Mouse (Mus musculus) lung, embryonic 16.5 days (tissue): ENCODE measurements at regions not wholly inside any gene's neighbourhood (a gene's known extent, or its start where the extent isn't known, plus 50 kb on each side); places are given as distances from the start of the nearest gene placed in this dataset.

ENCODE experiments used
- ATAC-seq: fragments of 200-750 bp; cut with Nextera tagmentation; 2 replicates; pipeline ENCODE4 v1.8.0; 2017; ENCODE audit warnings: low read depth, mild to moderate bottlenecking, moderate library complexity
- H3K27ac ChIP-seq: fragments of 300-500 bp; sonication (generic); 2 replicates; pipeline ENCODE4 v1.5.1; 2014; ENCODE audit warnings: mild to moderate bottlenecking, control low read depth, low read length
- H3K27me3 ChIP-seq: fragments of 300-500 bp; sonication (generic); 2 replicates; pipeline ENCODE4 v1.6.1; 2014; ENCODE audit warnings: low read depth, low read length, mixed read lengths; ENCODE audit not compliant: control insufficient read depth, insufficient read depth
- H3K36me3 ChIP-seq: fragments of 300-500 bp; sonication (generic); 2 replicates; pipeline ENCODE4 v1.6.1; 2014; ENCODE audit warnings: low read length; ENCODE audit not compliant: control insufficient read depth, insufficient read depth
- H3K4me1 ChIP-seq: fragments of 300-500 bp; sonication (generic); replicated peaks from 2 replicates; pipeline ENCODE4 v1.6.1; 2014; ENCODE audit warnings: low read length, mixed read lengths; ENCODE audit not compliant: control insufficient read depth, insufficient read depth
- H3K4me2 ChIP-seq: fragments of 300-500 bp; sonication (generic); 2 replicates; pipeline ENCODE4 v1.6.1; 2014; ENCODE audit warnings: low read depth, low read length, control low read depth
- H3K4me3 ChIP-seq: fragments of 300-500 bp; sonication (generic); 2 replicates; pipeline ENCODE4 v1.5.1; 2014; ENCODE audit warnings: mild to moderate bottlenecking, low read length, control low read depth
- H3K9ac ChIP-seq: fragments of 300-500 bp; sonication (generic); 2 replicates; pipeline ENCODE4 v1.6.1; 2014; ENCODE audit warnings: low read length, control low read depth
- H3K9me3 ChIP-seq: fragments of 300-500 bp; sonication (generic); 2 replicates; pipeline ENCODE4 v1.6.1; 2016; ENCODE audit warnings: low read length; ENCODE audit not compliant: control insufficient read depth
- WGBS: fragments of 180-500 bp; shearing (Covaris S2); extraction: QIAGEN DNeasy Blood & Tissue Kit; methylation state at CpG from one replicate; pipeline ENCODE4 v1.1.7; 2014; 5-methylcytosine and 5-hydroxymethylcytosine counted together

GRCm38 (mm10) chr15:94219907-94220306 is 245.3 kb downstream of the Adamts20 start:
- no peak overlapping the region for H3K4me2 ChIP-seq
- H3K36me3 ChIP-seq, result no peaks in the 10 kb centered on the region
- H3K27me3 ChIP-seq, result no peaks in the 10 kb centered on the region
- ATAC-seq, result peak; percentile 39; the same call in 1 of the 2 replicates
- no peak overlapping the region for H3K4me3 ChIP-seq
- WGBS, result 38% methylated on average over 5 of the region's 5 CpGs
- H3K27ac ChIP-seq, result no peak overlapping the region
- H3K9ac ChIP-seq, result no peak overlapping the region
- no peaks in the 10 kb centered on the region for H3K9me3 ChIP-seq
- H3K4me1 ChIP-seq, result peaks cover 9% of the 10 kb centered on the region

- ATAC-seq, result no peak
- 70% methylated on average over 2 of the region's 2 CpGs for WGBS
Observed at GRCm38 (mm10) chr15:94216703-94217102, 248.5 kb downstream of the Adamts20 start.

GRCm38 (mm10) chr15:94214440-94214839 is 250.8 kb downstream of the Adamts20 start:
- Histone ChIP-seq H3K27me3 (no peaks in the 10 kb centered on the region), H3K27ac (no peak overlapping the region), H3K4me1 (peaks cover 7% of the 10 kb centered on the region), H3K9me3 (peaks cover 4% of the 10 kb centered on the region), H3K36me3 (no peaks in the 10 kb centered on the region), H3K4me2 (no peak overlapping the region), H3K4me3 (no peak overlapping the region), H3K9ac (no peak overlapping the region)
- peak; percentile 68; the same call in 1 of the 2 replicates for ATAC-seq
- WGBS, result 13% methylated on average over 9 of the region's 9 CpGs

More at GRCm38 (mm10) chr15:94216703-94217102, 248.5 kb downstream of the Adamts20 start:
- Histone ChIP-seq H3K9me3 (no peaks in the 10 kb centered on the region), H3K27me3 (no peaks in the 10 kb centered on the region), H3K36me3 (no peaks in the 10 kb centered on the region), H3K4me3 (no peak overlapping the region), H3K4me1 (peaks cover 11% of the 10 kb centered on the region), H3K27ac (no peak overlapping the region), H3K9ac (no peak overlapping the region), H3K4me2 (no peak overlapping the region)

- Histone ChIP-seq H3K4me2 (no peak overlapping the region), H3K4me3 (no peak overlapping the region), H3K9ac (no peak overlapping the region), H3K27me3 (no peaks in the 10 kb centered on the region), H3K4me1 (peaks cover 7% of the 10 kb centered on the region), H3K27ac (no peak overlapping the region), H3K9me3 (peaks cover 4% of the 10 kb centered on the region), H3K36me3 (no peaks in the 10 kb centered on the region)
- WGBS, result 23% methylated on average over 4 of the region's 4 CpGs
- ATAC-seq, result no peak
Observed at GRCm38 (mm10) chr15:94213393-94213792, 251.8 kb downstream of the Adamts20 start.

GRCm38 (mm10) chr15:94208476-94208875 is 256.7 kb downstream of the Adamts20 start:
- Histone ChIP-seq H3K9ac (no peak overlapping the region), H3K4me1 (0 out of 2 replicates have a peak, but pooled peaks cover 2% of the 10 kb centered on the region), H3K4me3 (no peak overlapping the region), H3K27ac (peak overlapping the region; percentile 57), H3K4me2 (no peak overlapping the region), H3K9me3 (peaks cover 4% of the 10 kb centered on the region), H3K27me3 (no peaks in the 10 kb centered on the region), H3K36me3 (no peaks in the 10 kb centered on the region)
- WGBS, result 23% methylated on average over 1 of the region's 1 CpGs
- ATAC-seq, result peak; percentile 57

GRCm38 (mm10) chr15:94206454-94206853 is 258.8 kb downstream of the Adamts20 start:
- no peaks in the 10 kb centered on the region for H3K36me3 ChIP-seq
- H3K9ac ChIP-seq, result no peak overlapping the region
- no peak overlapping the region for H3K4me2 ChIP-seq
- WGBS, result 77% methylated on average over 8 of the region's 8 CpGs
- H3K4me3 ChIP-seq, result no peak overlapping the region
- H3K27ac ChIP-seq, result no peak overlapping the region
- 0 out of 2 replicates have a peak, but pooled peaks cover 2% of the 10 kb centered on the region for H3K4me1 ChIP-seq
- no peaks in the 10 kb centered on the region for H3K27me3 ChIP-seq
- no peak for ATAC-seq
- H3K9me3 ChIP-seq, result peaks cover 3% of the 10 kb centered on the region

- no peaks in the 10 kb centered on the region for H3K36me3 ChIP-seq
- no peaks in the 10 kb centered on the region for H3K9me3 ChIP-seq
- H3K4me2 ChIP-seq, result no peak overlapping the region
- H3K4me1 ChIP-seq, result 0 out of 2 replicates have a peak, but pooled peaks cover 2% of the 10 kb centered on the region
- H3K9ac ChIP-seq, result no peak overlapping the region
- 50% methylated on average over 11 of the region's 11 CpGs for WGBS
- ATAC-seq, result peak; percentile 90
- no peaks in the 10 kb centered on the region for H3K27me3 ChIP-seq
- peak overlapping the region; percentile 49 for H3K27ac ChIP-seq
- no peak overlapping the region for H3K4me3 ChIP-seq
Observed at GRCm38 (mm10) chr15:94205309-94205893, 259.8 kb downstream of the Adamts20 start.

GRCm38 (mm10) chr15:94190081-94190488 is 275.1 kb downstream of the Adamts20 start:
- Histone ChIP-seq H3K9me3 (no peaks in the 10 kb centered on the region), H3K27me3 (no peaks in the 10 kb centered on the region), H3K27ac (no peak overlapping the region), H3K9ac (no peak overlapping the region), H3K4me3 (no peak overlapping the region), H3K4me1 (no peaks in the 10 kb centered on the region), H3K36me3 (no peaks in the 10 kb centered on the region), H3K4me2 (no peak overlapping the region)
- 54% methylated on average over 7 of the region's 7 CpGs for WGBS
- ATAC-seq, result no peak

- Histone ChIP-seq H3K9ac (no peak overlapping the region), H3K27me3 (no peaks in the 10 kb centered on the region), H3K36me3 (no peaks in the 10 kb centered on the region), H3K4me3 (no peak overlapping the region), H3K4me1 (no peaks in the 10 kb centered on the region), H3K27ac (no peak overlapping the region), H3K4me2 (no peak overlapping the region), H3K9me3 (no peaks in the 10 kb centered on the region)
- 62% methylated on average over 4 of the region's 4 CpGs for WGBS
- ATAC-seq, result no peak
Observed at GRCm38 (mm10) chr15:94187588-94187987, 277.6 kb downstream of the Adamts20 start.
